Comparison of ENCODE assay signal across 7 mouse cellular contexts in the genomic region with DNA sequence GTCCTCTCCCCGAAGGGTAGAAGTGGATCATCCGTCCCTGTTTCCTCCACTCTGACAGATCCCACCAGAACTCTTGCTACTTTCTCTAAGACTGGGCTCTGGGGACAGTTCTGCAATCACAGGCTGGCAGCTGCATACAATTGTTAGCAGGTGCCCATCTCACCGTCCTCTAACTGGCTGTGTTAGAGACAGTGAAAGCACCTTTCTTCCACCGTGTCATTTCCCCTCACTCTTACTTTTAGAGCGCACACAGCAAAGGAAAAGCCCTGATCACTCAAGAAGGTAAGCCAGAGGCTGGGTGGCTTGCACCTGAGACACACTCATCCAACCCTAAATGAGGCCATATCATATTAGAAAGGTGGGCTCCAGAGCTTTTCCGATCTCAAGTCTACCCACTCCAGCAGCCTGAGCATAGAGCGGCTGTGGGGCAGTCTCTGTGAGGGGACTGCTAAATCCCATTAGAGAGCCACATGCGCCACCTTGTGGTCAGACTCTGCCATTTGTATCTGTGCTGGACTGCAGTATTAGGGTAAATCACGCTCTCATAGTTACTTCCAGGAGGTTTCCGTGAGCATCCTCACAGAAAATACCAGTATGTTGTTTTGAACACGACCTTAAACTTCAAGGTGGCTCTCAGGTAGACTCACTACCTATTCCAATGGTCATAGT. TPM values are rescaled to one million over a fixed set of nuclear protein-coding genes. Genes with fewer than 3 reads are reported as not detected.
DNase-seq lines count a peak whose midpoint lies in the region; ATAC-seq lines count a peak whose summit lies in the region.

No protein-coding gene starts in this region.

- peak; percentile 98 for ATAC-seq in midbrain, embryonic 15.5 days (replicated peaks)

- 28% methylated on average over 11 of the region's 11 CpGs for WGBS in embryonic facial prominence, embryonic 10.5 days
- WGBS in limb, embryonic 10.5 days, result 34% methylated on average over 11 of the region's 11 CpGs
- WGBS in midbrain, embryonic 15.5 days, result 27% methylated on average over 11 of the region's 11 CpGs

- peak overlapping the region; percentile 13; the same call in 1 of the 2 replicates for H3K4me3 ChIP-seq in embryonic facial prominence, embryonic 10.5 days
- H3K4me3 ChIP-seq in limb, embryonic 10.5 days, result no peak overlapping the region
- H3K4me3 ChIP-seq in midbrain, embryonic 15.5 days, result no peak overlapping the region

- H3K4me2 ChIP-seq in midbrain, embryonic 15.5 days, result peak overlapping the region; percentile 33

- H3K9ac ChIP-seq in midbrain, embryonic 15.5 days, result no peak overlapping the region

- DNase-seq in adrenal gland, postnatal 10 days, result peak; percentile 93
- peak; percentile 89 for DNase-seq in embryonic facial prominence, embryonic 10.5 days (ENCODE audit: low spot score)
- peak; percentile 82 to 92 for DNase-seq in heart, adult 18-20 months
- DNase-seq in kidney, adult 18-20 months, result peak; percentile 88
- peak; percentile 92 for DNase-seq in limb, embryonic 10.5 days (ENCODE audit: low spot score)
- peak; percentile 52 to 77 for DNase-seq in spleen, adult 18-20 months

- H3K9me3 ChIP-seq in embryonic facial prominence, embryonic 10.5 days, result no peaks in the 10 kb centered on the region
- H3K9me3 ChIP-seq in limb, embryonic 10.5 days (replicated peaks), result no peaks in the 10 kb centered on the region
- no peaks in the 10 kb centered on the region for H3K9me3 ChIP-seq in midbrain, embryonic 15.5 days

- H3K4me1 ChIP-seq in embryonic facial prominence, embryonic 10.5 days, result peaks cover 7% of the 10 kb centered on the region; the same call in 1 of the 2 replicates
- H3K4me1 ChIP-seq in limb, embryonic 10.5 days, result 0 out of 2 replicates have a peak, but pooled peaks cover 5% of the 10 kb centered on the region
- H3K4me1 ChIP-seq in midbrain, embryonic 15.5 days, result peaks cover 5% of the 10 kb centered on the region; the same call in 1 of the 2 replicates

- H3K27me3 ChIP-seq in embryonic facial prominence, embryonic 10.5 days (replicated peaks; ENCODE audit: low read depth, poor library complexity, severe bottlenecking), result 0 out of 2 replicates have a peak, but pooled peaks cover 3% of the 10 kb centered on the region
- peaks cover 7% of the 10 kb centered on the region; the same call in 1 of the 2 replicates for H3K27me3 ChIP-seq in limb, embryonic 10.5 days (ENCODE audit: low read depth, poor library complexity, severe bottlenecking)
- no peaks in the 10 kb centered on the region for H3K27me3 ChIP-seq in midbrain, embryonic 15.5 days (replicated peaks)

- H3K27ac ChIP-seq in embryonic facial prominence, embryonic 10.5 days (replicated peaks), result no peak overlapping the region
- H3K27ac ChIP-seq in limb, embryonic 10.5 days, result no peak overlapping the region
- no peak overlapping the region for H3K27ac ChIP-seq in midbrain, embryonic 15.5 days

- H3K36me3 ChIP-seq in embryonic facial prominence, embryonic 10.5 days (replicated peaks), result no peaks in the 10 kb centered on the region
- H3K36me3 ChIP-seq in limb, embryonic 10.5 days, result no peaks in the 10 kb centered on the region
- H3K36me3 ChIP-seq in midbrain, embryonic 15.5 days (replicated peaks), result no peaks in the 10 kb centered on the region

RNA-seq across cellular contexts. Expression of a gene that starts 27.8 kb away (rescaled TPM):
- 1 to 10 TPM; 4.8 to 7.9 TPM for total RNA-seq in adrenal gland, postnatal 10 days (2021)
- 0.11 and 0.30 TPM in 2 replicates for polyA plus RNA-seq in embryonic facial prominence, embryonic 10.5 days (2016; fragmentation: Nextera tagmentation; extraction: Ambion mirVana)
- total RNA-seq in heart, adult 18-20 months (2021), result under 1 TPM; 0.84 to 0.90 TPM
- 0.18 and 0.28 TPM in 2 replicates for polyA plus RNA-seq in limb, embryonic 10.5 days (2016; fragmentation: Nextera tagmentation; extraction: Ambion mirVana)
- polyA plus RNA-seq in midbrain, embryonic 15.5 days (2015; fragmentation: Nextera tagmentation; extraction: Ambion mirVana), result 0.47 and 0.59 TPM in 2 replicates

RNA-seq across cellular contexts. Expression of a gene that starts 30.2 kb away (rescaled TPM):
- not detected for total RNA-seq in adrenal gland, postnatal 10 days (2021)
- polyA plus RNA-seq in embryonic facial prominence, embryonic 10.5 days (2016; fragmentation: Nextera tagmentation; extraction: Ambion mirVana), result not detected in 2 replicates
- not detected for total RNA-seq in heart, adult 18-20 months (2021)
- polyA plus RNA-seq in limb, embryonic 10.5 days (2016; fragmentation: Nextera tagmentation; extraction: Ambion mirVana), result 0.26 TPM in 1 of 2 replicates, not detected in the other
- not detected in 2 replicates for polyA plus RNA-seq in midbrain, embryonic 15.5 days (2015; fragmentation: Nextera tagmentation; extraction: Ambion mirVana)
